Mouse (Mus musculus) central nervous system, embryonic 11.5 days (tissue): ENCODE measurements around the gene Asic3. TPM values are rescaled to one million over a fixed set of nuclear protein-coding genes. Genes with fewer than 3 reads are reported as not detected.

Source experiments
- polyA plus RNA-seq: library from polyadenylated mRNA; depleted of rRNA; stranded (reverse); fragments of >200 nt; gene quantifications from 2 replicates; pipeline ENCODE4 v1.2.3, GENCODE M21; 2012; rRNA removed

The Asic3 gene
- polyA plus RNA-seq: 0.61 and 2.1 TPM in 2 replicates

DNA sequence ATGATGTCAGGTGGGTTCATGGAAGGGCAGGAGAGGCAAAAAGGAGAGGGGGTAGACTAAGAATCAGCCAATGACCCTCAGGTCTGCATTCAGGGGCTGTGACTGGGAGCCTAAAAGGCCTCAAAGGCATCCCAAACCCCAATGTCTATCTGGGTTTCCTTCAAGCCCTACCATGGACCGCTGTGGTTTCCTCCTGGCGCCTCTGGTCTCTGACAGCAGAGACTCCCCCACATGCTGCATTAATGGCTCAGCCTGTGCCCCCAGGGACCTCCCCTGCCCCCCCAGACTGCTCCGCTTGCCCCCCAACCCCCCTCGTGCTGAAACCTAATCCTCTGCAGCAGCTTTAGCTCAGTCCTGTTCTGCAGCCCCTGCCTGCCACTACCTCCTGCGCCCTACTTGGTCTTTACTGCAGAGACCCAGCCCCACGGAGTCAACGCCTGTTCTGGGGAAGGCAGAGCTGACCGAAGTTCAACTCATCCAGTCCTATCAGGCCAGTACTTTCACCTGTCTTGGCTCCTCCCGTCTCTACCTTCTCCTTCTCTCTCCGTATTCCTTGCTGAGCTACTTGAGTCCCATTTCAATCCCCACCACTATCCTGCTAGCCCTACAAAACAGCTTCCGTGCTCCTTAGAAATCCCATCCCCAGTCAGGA lies at the start of gene Asic3:
Gene Asic3 (plus strand): TSS at position 351 of the 652 bp plus-strand sequence.

DNA sequence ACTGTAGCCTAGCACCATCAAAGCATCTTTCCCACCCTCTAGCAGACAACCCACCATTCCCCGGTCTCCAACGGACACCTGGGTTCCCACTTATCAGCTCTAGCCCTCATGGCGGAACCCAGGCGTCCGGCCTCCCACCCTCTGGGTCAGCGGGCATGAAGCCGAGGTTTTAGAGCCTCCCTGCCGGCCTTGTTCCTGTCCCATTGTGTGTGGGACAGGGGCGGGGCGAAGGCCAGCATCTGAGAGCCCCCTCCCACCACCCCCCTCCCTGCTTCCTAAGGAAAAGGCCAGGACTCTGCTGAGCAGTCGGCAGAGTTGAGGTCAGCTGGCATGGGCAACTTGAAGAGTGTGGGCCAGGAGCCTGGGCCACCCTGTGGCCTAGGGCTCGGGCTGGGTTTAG lies 48.7 kb upstream of the Asic3 start, which contains the start of gene Nos3:
Gene Nos3 (plus strand): TSS at position 303 of the 400 bp plus-strand sequence.

DNA sequence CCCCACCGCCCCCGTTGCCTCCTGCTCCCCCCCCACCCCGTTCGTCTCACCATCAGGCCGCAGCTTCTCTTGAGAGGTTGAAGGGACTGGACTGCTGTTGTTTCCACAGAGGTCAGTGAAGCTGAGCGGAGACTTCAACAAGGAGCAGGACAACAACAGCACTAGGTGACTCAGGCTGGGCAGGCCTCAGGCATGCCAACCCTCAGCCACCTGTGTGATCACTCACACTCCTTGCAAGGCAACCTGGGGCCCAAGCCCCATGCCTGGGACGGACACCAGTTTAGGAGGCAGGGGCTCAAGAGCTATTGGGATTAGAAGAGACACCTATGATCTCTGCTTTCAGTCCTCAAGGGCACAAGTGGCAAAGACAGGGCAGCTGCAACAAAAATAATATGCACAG lies 21.3 kb upstream of the Asic3 start, which contains the start of gene Atg9b:
Gene Atg9b (minus strand): TSS at position 280 of the 400 bp plus-strand sequence.

DNA sequence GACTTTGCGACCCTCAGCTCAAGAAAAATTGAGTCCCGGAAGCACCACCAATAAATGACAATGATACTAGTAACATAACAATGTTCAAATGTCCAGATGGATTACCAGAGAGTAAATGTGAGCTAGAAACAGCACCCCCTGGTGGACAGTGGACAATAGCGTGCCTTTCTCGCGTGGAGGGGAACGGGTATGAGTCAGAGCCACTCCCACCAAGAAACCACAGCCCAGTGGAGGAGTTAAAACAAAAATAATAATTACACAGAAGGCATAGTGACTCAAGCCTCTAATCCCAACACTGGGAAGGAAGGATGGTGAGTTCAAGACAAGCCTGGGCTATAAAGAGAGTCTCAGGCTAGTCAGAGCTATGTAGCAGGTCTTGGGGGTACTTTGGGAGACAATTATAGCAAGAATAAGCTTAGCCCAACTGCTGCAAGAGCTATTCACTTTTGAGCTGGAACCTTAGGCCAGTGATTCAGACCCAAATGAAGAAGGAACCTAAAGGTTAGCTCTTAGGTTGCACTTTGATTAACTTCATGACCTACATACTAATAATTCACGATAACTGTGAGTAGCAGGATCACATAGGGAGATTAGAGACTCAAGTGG lies 19.7 kb upstream of the Asic3 start, which contains the start of gene Abcb8:
Gene Abcb8 (plus strand): TSS at position 272 of the 606 bp plus-strand sequence.

DNA sequence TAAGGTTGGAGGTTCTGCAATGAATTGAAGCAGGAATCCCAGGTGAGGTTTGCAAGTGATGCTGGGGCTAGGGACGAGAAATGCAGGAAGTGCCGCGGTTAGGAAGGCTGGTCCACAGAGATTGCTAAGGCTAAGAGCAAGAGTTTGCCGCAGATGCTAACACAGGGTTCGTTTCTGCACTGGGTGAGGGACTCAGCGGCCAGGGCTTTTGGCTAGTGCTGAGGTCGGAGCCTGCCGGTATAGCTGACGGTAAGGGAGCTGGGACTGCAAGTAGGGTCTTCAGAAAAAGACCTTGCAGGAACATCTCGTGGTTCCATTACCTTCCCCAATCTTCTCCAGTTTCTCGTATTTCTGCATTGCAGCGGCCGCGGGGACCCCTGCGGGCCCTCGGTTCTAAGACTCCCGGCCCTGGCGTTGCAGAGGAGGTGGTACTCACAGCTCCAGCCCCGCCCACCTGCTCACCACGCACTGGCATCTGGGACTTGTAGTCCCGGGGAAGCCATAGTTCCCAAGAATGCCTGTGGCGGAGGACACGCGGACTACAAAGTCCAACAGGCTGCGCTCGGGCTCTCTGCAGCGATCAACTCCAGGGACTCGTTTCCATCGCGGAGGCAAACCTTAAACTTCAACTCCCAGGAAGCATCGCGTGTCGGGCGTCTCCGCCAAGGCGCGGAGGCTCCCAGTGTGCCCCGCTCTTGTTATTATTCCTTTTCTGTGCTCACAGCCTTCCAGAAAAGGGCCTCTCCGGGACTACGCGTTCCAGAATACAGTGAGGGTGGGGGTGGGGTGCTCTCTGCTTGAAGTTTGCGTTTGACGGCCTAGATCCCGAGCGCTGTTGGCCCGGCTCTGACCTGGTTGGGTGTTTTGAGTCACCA lies 10.2 kb downstream of the Asic3 start, which contains the start of the genes Cdk5 and Slc4a2:
Gene Cdk5 (minus strand): TSS at position 402 of the 875 bp plus-strand sequence.
Gene Slc4a2 (plus strand): TSS at position 709 of the 875 bp plus-strand sequence.

DNA sequence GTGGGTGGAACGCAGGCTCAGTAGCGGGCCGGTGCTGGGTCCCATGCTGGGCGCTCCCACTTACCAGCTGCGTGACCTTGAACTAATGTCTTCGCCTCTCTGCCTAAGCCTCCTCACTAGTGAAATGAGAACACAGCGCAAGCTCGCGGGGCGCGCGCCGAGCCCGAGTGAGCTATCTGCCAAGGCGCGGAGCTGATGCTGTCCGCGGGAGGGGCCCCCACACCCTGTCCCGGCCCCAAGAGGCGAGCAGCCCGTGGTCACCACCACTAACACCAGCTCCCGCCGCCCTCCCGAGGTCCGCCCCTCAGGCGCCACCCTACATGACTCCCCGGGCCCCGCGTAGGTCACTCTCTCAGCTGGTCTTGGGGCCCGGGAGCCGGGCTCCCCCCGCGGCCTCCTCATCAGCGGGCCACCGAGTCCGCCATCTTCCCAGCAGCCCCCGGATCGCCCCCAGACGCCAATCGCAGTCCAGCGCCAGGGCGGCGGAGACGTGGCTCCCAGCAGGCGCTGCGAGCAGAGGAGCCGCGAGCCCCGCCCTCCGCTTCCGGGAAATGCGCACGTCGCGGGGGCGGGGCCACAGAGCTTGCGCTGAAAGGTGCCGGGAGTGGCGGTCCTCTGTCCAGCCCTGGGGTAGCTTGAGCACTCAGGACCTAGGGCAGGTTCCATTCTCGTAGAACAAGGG lies 31.7 kb downstream of the Asic3 start, which contains the start of gene Fastk:
Gene Fastk (minus strand): TSS at position 542 of the 682 bp plus-strand sequence.

DNA sequence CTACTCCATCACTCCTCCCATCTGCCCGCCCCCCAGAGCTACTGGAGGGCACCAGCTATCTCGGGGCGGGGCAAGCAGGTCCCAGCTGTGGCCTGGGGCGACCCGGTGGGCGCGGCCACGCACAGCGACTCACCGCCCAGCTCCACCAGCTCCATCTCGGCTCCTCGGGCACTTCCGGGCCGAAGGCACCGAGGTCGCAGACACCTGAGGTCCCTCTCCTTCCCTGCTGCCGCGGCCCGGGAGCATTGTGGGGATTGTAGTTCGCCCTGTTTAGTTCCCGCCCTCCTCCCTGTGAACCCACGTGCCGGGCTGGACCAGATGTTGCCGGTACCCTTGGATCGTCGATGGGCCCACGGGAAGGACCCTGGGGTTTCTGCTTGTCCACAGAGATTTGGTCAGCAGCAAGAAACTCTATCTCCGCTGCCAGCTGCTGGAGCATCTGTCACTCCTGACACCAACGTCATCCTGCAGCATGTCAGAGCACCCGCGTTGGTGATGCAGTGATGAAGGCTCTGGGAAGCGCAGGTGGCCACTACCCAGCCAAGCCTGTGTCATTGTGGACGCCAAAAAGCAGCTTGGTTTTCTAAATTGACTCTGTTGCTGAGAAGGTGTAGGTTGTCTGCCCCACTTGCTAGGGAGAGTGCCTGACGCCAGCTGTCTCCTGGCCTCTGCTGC lies 34.6 kb downstream of the Asic3 start, which contains the start of gene Tmub1:
Gene Tmub1 (minus strand): TSS at position 231 of the 675 bp plus-strand sequence.

DNA sequence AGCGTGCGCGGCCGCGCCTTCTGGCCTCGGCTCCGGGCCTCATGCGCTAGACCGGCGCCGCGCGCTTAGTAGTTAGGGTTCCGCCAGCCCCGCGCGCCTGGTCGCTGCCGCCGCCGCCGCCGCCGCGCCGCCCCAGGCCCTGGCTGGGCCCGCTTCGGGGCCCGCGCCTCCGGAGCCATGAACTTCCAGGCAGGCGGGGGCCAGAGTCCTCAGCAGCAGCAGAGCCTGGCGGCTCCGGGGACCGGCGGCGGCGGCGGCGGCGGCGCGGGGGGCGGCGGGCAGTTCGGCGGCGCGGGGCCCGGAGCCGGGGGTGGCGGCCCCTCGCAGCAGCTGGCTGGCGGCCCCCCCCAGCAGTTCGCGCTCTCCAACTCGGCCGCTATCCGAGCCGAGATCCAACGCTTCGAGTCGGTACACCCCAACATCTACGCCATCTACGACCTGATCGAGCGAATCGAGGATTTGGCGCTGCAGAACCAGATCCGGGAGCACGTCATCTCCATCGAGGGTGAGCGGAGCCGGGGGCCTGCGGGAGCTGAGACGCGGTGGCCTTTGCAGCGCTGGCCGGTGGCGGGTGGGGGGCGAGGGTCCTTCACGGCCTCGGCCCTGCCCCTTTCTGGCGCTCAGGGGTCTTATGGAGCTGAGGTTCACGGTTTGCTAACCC lies 39.0 kb downstream of the Asic3 start, which contains the start of gene Agap3:
Gene Agap3 (plus strand): TSS at position 148 of the 661 bp plus-strand sequence.

Other genes starting within 250 kb of the Asic3 start
- gene Nupl2, start 248.4 kb upstream of the Asic3 start, polyA plus RNA-seq: 9.9 and 11.5 TPM in 2 replicates
- 24.6 and 31.4 TPM in 2 replicates for gene Kcnh2, start 61.8 kb upstream of the Asic3 start, polyA plus RNA-seq
- gene Nos3, start 48.6 kb upstream of the Asic3 start, polyA plus RNA-seq: 6.3 and 7.0 TPM in 2 replicates
- gene Atg9b, start 21.2 kb upstream of the Asic3 start, polyA plus RNA-seq: 0.38 and 0.76 TPM in 2 replicates
- gene Abcb8, start 19.7 kb upstream of the Asic3 start, polyA plus RNA-seq: 38.0 and 40.4 TPM in 2 replicates
- gene Cdk5, start 10.1 kb downstream of the Asic3 start, polyA plus RNA-seq: 80.4 and 94.6 TPM in 2 replicates
- 42.8 and 52.9 TPM in 2 replicates for gene Slc4a2, start 10.4 kb downstream of the Asic3 start, polyA plus RNA-seq
- gene Fastk, start 31.9 kb downstream of the Asic3 start, polyA plus RNA-seq: 105 and 166 TPM in 2 replicates
- gene Tmub1, start 34.5 kb downstream of the Asic3 start, polyA plus RNA-seq: 20.9 and 24.5 TPM in 2 replicates
- gene Agap3, start 38.8 kb downstream of the Asic3 start, polyA plus RNA-seq: 123 and 155 TPM in 2 replicates
- 0.43 and 0.80 TPM in 2 replicates for gene Gbx1, start 113.8 kb downstream of the Asic3 start, polyA plus RNA-seq
- 0.36 and 0.98 TPM in 2 replicates for gene Asb10, start 127.6 kb downstream of the Asic3 start, polyA plus RNA-seq
- gene 4931409K22Rik, start 143.4 kb downstream of the Asic3 start, polyA plus RNA-seq: 0.14 and 0.21 TPM in 2 replicates
- 92.7 and 95.7 TPM in 2 replicates for gene Abcf2, start 164.1 kb downstream of the Asic3 start, polyA plus RNA-seq
- gene Chpf2, start 173.3 kb downstream of the Asic3 start, polyA plus RNA-seq: 20.2 and 22.1 TPM in 2 replicates
- gene Smarcd3, start 211.0 kb downstream of the Asic3 start, polyA plus RNA-seq: 71.6 and 79.7 TPM in 2 replicates